Mouse (Mus musculus): ENCODE data around the gene Arrdc1. TPM values are rescaled to one million over a fixed set of nuclear protein-coding genes. Genes with fewer than 3 reads are reported as not detected.

Gene Arrdc1
- polyA plus RNA-seq (2012; rRNA removed) = 267 and 362 TPM in 2 replicates

GRCm38 (mm10) chr2:24935057-24935796 is at the start of gene Arrdc1:
Gene Arrdc1, minus strand, starts transcription at chr2:24935252.

DNA sequence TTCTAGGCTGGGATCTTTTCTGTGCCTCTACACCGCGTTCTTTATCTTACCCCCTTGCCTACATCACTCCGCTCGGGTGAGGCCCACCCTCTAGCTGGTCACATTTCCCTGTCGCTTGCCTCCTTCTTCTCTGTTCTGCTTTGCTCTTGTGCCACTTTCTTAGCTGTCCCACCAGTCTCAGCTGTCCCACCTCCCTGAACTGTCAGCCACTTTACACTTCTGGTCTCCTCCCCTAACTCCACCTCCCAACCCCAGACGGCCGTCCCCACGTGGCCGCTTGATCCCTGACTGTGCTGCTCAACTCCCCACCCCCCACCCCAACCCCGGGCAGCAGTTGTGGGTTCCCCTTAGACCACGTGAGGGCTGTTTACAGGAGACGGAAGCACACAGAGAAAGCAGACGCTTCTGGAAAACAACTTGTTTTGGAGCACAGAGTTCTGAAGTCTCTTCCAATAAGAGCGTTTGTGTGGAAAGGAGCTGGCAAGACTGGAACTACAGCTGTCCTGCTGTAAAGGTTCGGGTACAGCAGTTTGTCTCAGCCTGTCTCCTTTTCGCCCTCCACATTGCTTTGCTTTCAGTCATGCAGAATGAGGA is 40.7 kb upstream of the Arrdc1 start, which contains the start of gene Pnpla7:
Pnpla7 (plus strand) TSS at position 330 of the 594 bp plus-strand sequence.

DNA sequence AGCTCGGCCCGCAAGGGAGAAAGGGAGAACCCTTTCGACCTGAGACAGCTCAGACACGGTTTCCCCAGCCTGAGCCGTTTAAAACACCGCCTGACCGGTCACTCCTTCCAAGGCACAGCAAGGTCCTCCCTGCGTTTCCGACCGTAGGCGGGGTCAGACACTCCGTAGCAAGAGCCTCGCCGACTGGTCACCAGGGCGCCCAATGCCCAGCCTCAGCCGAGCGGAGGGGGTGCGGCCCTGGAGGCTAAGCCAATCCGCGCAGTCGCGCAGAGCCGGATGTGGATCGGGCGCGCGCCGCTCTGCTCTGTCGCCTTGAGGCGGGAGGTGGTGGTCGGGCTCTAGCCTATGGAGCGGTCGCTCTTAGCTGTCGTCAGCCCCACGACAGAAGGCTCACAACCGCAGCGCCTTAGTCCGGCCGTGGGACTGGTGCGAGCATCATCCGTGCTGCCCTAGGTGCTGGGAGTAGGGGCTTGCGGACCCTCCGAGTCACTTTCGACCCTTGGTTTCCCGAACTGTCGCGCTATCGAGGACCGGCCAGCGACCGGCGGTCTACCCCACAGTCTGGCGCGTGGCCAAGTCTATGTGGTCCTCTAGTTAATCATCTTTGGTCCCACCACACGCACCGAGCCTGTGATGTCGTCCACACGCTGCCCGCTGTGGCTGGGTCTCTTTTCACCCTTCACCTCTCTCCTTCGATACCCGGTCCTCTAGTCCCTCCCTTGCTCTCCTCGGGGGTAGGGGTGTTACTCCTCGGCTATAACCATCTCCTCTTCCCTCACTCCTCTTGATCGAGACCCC is 40.1 kb upstream of the Arrdc1 start, which contains the start of gene Mrpl41:
Mrpl41 (minus strand) TSS at position 193 of the 798 bp plus-strand sequence.

GRCm38 (mm10) chr2:24962304-24963000 is 27.4 kb upstream of the Arrdc1 start, which contains the start of gene Dph7:
Gene Dph7, plus strand, starts transcription at chr2:24962400.

GRCm38 (mm10) chr2:24949421-24950188 is 14.6 kb upstream of the Arrdc1 start, which contains the start of gene Zmynd19:
Gene Zmynd19, plus strand, starts transcription at chr2:24949792.

DNA sequence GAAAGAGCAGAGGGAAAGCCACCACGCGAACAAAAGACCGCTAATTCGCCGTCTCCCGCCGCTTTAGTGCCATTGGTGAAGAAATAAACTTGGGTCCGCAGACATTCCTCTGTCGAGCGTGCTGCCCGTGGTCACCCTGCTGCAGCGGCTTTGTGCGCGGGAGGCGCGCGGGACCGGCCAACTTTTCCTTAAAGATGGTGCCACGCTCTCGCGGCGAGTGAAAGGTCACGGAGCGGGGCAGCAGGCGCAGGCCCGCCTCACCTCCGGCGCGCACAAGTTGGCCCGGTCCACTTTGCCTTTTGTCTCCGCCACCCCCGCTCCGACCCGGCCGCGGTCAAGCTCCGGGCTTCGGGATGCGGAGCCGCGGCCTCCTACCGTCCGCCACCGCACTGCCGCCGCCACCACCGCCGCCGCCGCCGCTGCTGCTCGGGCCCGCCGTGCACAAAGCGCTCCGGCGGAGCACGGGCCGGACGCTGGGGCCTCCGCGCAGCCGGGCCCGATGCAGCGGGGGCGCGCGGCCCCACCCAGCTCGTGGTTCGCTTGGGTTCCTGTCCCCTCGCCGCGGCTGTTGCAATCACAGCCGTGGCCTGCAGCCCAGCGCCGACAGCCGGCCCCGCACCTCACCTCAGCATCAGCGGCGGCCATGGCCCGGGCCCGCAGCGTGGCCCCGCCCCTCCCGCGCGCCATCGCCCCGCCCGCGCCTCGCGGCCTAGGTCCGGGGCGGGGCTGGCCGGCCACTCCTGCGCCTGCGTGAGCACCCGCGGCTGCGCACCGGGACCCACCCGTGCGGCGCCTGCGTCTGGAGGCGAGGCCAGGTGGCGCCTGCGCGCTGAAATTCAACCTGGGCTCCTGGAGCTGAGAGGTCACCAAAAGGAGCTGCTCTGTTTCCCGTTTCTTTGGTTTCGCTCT is 15.9 kb downstream of the Arrdc1 start, which contains the start of gene Ehmt1:
Ehmt1 (minus strand) TSS at position 685 of the 909 bp plus-strand sequence.

Other genes with a start within 250 kb of the Arrdc1 start
- gene Cacna1b, start 172.1 kb downstream of the Arrdc1 start, polyA plus RNA-seq (2012; rRNA removed) = 22.1 and 29.2 TPM in 2 replicates
- 45.7 and 53.8 TPM in 2 replicates for gene Ehmt1, start 15.6 kb downstream of the Arrdc1 start, polyA plus RNA-seq (2012; rRNA removed)
- 5.0 and 5.2 TPM in 2 replicates for gene Zmynd19, start 14.5 kb upstream of the Arrdc1 start, polyA plus RNA-seq (2012; rRNA removed)
- gene Dph7, start 27.1 kb upstream of the Arrdc1 start, polyA plus RNA-seq (2012; rRNA removed) = 11.0 and 12.1 TPM in 2 replicates
- gene Mrpl41, start 39.8 kb upstream of the Arrdc1 start, polyA plus RNA-seq (2012; rRNA removed) = 25.2 and 27.7 TPM in 2 replicates
- gene Pnpla7, start 40.8 kb upstream of the Arrdc1 start, polyA plus RNA-seq (2012; rRNA removed) = 11.7 and 11.8 TPM in 2 replicates
- gene Nsmf, start 119.1 kb upstream of the Arrdc1 start, polyA plus RNA-seq (2012; rRNA removed) = 234 and 268 TPM in 2 replicates
- gene Entpd8, start 145.1 kb upstream of the Arrdc1 start, polyA plus RNA-seq (2012; rRNA removed) = 240 and 325 TPM in 2 replicates
- 82.7 and 117 TPM in 2 replicates for gene Noxa1, start 159.9 kb upstream of the Arrdc1 start, polyA plus RNA-seq (2012; rRNA removed)
- gene Nrarp, start 245.5 kb upstream of the Arrdc1 start, polyA plus RNA-seq (2012; rRNA removed) = 38.5 and 40.0 TPM in 2 replicates